Mouse (Mus musculus) urinary bladder, postnatal 4 days (tissue): ENCODE data around the gene Brpf3.
"Not testable (repeated sequence)": the region's sequence is repeated elsewhere in the genome, so short reads cannot be mapped to it uniquely, and the experiment has no call there.

ENCODE experiments used
- DNase-seq, 2 experiments: peaks; one replicate each; pipeline ENCODE4 v3.0.0; 2021 to 2022; ENCODE audit warnings: low spot score in 2 of 2

Gene Brpf3

GRCm38 (mm10) chr17:28827665-28828231, 26.9 kb downstream of the Brpf3 start:
- no peak for DNase-seq

DNA sequence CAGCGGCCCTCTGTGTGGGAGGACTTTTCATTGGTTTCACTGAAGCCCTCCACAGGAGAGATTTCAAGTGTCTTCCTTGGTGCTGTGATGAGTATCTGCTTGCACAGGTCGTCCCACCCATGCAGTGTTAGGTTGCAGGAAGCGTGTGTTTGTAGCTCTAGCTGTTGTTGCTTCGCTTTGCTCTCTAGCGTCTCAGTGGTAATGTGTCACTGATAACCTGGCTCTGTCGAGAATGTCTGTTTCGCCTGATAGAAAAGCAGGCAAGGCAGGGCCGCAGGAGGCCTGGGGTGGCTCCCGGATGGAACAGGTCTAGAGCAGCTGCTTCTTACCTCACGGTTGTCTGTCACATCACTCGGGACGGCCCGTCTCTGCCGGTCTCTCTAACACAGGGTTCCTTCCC, 28.2 kb downstream of the Brpf3 start:
- no peak for DNase-seq

DNA sequence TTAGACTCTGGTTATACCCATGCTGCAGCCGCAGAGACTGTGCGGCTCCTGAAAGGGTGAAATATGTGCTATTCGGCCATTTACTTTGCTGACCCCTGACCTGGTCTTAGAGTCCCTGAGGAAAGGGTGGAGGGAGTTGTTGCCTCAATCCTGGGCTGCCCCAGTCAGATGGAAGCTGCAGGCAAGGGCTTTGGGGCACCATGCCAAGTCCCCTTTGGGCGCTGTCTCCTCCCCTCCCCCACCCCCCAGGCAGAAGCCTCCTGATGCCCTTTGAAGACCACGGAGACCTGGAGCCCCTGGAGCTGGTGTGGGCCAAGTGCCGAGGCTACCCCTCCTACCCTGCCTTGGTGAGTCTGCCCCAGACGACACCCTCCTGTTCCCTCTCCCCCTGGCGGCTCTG, 30.2 kb downstream of the Brpf3 start:
- DNase-seq, result no peak

- DNase-seq, result no peak
Observed at GRCm38 (mm10) chr17:28832040-28832439, 31.1 kb downstream of the Brpf3 start.

GRCm38 (mm10) chr17:28832875-28833274, 32.0 kb downstream of the Brpf3 start:
- DNase-seq, result no peak

DNA sequence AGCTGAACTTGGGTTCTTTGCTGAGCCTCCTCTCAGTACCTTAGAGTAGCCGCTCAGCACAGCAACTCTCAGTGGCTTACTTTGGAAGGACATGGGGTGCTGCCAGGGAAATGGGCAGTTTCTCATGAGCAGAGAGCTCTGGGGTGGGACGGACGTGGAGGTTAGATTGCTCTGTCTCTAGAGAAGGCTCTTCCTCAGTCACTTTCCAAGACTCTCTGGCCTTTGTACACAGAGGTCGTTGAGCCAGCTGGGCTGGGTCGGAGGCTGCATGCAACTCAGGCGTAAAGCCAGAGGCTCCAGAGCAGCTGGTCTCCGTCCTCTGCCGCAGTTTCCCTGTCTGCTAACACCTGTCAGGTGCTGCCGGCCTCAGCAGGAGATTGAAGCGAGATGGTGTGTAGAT, 33.8 kb downstream of the Brpf3 start:
- no peak for DNase-seq

DNA sequence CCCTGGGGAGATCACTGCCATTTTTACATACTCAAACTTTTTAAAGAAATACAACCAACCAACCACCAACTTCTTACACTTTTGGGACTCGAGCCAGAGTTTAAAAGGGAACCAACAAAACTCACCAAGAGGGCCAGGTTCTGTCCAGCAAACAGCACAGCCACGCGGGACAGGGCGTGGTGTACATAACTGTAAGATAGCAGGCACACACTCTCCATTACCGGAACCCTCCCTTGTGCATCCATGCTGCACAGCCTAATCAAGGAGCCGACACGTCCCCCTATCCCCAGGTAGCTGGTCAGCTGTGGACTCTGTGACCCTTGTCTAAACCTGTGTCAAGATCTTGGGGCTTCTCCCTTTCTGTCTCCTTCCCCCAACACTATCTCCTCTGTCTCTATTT, 37.0 kb downstream of the Brpf3 start:
- no peak for DNase-seq

DNA sequence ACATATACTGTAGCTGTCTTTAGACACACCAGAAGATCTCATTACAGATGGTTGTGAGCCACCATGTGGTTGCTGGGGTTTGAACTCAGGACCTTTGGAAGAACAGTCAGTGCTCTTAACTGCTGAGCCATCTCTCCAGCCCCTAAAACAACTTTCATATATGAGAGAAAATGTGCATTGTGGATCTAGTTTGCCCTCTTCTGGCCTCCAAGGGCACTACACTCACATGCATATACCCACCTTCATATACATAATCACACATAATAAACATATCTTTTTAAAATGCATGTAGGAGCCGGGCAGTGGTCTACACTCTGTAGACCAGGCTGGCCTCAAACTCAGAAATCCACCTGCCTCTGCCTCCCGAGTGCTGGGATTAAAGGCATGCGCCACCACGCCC, 41.1 kb downstream of the Brpf3 start:
- not testable (repeated sequence) for DNase-seq

GRCm38 (mm10) chr17:28843665-28844064, 42.8 kb downstream of the Brpf3 start:
- DNase-seq, result no peak

DNA sequence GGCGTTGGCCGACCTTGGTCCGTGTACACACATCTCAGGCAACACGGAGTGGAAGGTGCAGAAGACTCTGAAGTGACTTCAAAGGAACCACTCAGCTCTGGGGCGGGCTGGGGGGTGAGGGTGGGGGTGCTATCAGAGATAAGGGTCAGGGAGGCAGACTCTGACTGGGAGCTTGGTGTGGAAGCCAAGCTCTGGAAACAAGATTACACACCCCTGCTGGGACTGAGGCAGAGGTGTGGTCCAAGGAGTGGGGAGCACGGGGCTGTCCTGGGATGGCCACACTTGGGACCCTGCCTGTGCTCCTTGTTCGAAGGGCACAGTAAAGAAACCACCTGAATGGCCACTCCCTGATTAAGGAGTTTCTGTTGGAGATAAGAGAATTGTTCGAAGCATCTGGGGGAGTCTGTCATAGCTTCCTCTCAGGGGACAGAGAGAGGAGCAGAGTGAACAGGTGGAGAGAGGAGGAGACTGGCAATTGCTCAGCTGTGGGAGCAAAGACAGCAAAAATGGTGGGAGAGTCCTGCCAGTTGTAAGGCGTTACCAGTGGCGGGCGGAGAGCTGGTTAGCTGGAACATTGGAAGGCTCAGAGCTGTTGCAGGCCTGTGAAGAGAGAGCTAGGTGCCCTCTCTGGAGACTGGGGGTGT, 46.2 kb downstream of the Brpf3 start:
- no peak for DNase-seq

DNA sequence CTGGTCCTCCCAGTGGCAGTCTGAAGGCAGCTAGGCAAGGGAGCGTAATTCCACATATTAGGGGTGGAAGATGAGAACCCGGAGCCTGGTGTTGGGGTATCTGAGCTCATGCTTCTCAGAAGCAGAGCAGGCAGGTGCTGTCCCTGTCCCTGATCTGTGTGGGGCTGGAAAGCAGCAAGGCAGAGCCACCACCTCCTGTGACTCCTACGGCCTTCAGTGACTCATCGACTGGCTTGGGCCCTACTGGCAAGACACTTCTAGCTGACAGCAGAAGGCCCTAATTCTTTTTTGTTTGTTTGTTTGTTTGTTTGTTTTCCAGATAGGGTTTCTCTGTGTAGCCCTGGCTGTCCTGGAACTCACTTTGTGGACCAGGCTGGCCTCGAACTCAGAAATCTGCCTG, 49.6 kb downstream of the Brpf3 start:
- DNase-seq, result no peak

GRCm38 (mm10) chr17:28854377-28854776, 53.5 kb downstream of the Brpf3 start:
- no peak for DNase-seq

DNA sequence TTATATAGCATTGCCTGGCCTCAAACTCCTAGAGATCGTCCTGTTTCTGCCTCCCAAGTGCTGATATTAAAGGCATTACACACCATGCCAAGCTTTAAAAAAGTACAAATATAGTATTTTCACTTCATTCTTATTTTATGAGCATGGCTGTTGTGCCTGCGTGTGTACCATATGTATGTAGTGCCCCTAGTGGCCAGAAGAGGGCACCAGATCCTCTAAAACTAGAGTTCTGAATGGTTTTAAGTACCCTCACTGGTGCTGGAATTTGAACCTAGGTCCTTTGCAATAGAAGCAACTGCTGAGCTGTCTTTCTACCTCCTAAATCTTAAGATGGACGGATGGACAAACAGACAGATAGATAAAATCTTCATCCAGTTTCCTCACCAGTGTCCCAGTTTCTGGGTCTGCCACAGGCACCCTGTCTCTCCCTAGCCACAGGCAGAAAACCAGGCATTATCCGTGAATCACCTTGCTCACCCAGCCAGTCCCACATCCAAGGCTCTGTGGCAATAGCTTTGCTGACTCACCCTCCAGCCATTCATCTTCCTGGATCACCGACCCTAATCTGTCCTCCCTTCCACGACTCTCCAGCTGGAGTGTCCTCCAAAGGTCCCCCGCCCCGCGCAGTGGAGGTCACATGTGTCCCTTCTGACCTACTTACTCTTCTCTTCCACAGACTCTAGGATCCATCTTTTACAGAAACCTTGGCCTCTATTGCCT, 54.4 kb downstream of the Brpf3 start:
- DNase-seq, result no peak

GRCm38 (mm10) chr17:28856030-28856429, 55.1 kb downstream of the Brpf3 start:
- DNase-seq, result no peak

DNA sequence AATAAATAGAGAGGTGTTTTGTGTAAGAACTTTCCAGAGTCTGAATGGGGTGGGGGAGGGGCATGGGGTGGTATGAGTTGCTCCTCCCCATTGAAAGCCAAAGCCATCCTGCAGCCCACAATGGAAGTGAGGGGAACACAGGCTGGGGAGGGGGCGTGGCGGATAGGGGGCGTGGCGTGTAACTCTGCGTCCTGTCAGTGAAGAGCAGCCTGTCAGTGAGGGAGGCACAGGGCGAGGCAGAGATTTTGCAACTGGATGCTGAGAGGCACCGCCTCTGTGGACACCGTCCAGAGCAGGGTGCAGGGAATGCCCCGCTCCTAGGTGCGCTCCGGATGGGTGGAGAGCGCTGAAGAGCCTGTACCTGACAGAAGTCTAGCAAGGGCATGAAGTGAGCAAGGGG, 57.3 kb downstream of the Brpf3 start, which contains the start of gene Pnpla1:
TSS of gene Pnpla1 (plus strand) at position 207 of the 400 bp plus-strand sequence.
- DNase-seq, result no peak

GRCm38 (mm10) chr17:28863926-28864325, 63.0 kb downstream of the Brpf3 start:
- DNase-seq, result no peak

GRCm38 (mm10) chr17:28864464-28864863, 63.6 kb downstream of the Brpf3 start:
- no peak for DNase-seq

DNA sequence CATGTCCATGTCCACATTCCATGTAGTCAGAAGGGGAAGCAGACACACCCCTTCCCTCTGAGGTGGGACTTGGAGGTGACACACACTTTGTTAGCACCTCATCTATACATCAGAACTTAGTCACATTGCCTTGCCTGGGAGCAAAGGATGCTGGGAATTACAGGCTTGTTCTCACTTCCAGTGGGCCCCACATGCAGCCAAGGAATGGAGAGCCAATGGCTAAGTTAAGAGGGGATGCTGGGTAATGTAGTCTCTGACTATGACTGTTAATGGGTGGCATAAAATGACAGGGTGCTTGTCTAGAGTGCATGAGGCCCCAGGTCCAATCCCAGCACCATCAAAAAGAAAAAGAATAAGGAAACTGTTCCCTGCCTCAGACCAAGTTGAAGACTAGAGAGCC, 66.0 kb downstream of the Brpf3 start:
- no peak for DNase-seq

DNA sequence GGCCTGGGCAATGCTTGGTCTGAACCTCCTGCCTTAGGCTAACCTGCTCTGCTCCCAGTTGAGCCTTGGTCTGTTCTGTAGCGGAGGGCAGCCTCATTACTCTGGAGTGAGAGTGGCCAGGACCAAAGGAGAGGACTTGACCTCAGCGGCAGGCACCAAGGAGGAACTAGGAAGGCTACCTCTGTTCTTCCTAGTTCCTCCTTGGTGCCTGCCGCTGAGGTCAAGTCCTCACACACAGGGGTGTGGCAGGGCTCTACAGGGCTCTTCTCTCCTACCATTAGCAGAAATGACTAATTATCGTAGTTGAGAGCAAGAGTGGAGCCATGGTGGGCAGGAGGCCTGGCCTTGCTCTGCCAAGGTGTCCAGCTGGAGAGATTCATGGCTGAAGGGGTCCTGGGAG, 66.5 kb downstream of the Brpf3 start:
- DNase-seq, result no peak

GRCm38 (mm10) chr17:28869412-28870110, 68.7 kb downstream of the Brpf3 start:
- DNase-seq, result peak in 1 of 2 experiments; percentile 47

- no peak for DNase-seq
Observed at GRCm38 (mm10) chr17:28870435-28870834, 69.5 kb downstream of the Brpf3 start.

DNA sequence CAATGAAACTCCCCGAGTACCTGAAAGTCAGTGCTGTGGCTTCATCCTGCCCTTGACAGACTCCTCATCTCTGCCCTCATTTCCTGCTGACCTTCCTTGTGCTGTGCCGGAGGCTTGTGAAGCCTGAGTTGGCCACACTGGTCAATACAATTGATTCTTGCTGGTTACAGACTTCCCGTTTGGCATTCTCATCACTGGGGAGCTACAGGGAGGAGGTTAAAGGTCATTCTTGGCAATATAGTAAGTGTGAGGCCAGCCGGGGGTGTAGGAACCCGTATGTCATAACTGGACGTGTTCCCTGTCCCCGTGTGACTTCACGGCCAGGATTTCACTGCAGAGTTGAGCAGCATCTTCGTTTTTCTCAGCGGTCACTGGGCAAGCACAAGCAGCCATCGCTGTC, 70.9 kb downstream of the Brpf3 start:
- DNase-seq, result no peak

DNA sequence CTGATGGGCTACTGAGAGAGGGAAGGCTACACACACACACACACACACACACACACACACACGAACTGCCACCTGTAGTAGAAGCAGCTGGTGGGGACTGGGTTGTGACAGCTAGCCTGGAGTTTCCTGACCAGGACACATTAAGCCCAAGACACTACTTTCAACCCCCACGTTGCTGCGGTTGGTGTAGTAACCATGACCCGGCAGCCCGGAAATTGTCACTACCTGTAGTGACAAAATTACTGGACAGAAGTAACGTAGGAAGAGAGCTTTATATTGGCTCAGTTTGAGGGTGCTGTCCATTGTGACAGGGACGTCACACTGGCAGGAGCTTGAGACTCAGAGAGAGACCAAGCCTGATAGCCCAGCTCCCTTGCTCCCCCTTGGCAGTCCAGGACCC, 71.4 kb downstream of the Brpf3 start:
- DNase-seq, result no peak
